Mouse (Mus musculus): ENCODE data around the gene Acp6.

GRCm38 (mm10) chr3:97215526-97215925 is 56.9 kb downstream of the Acp6 start:
- no peak for TF ChIP-seq POLR2A (IDR thresholded peaks at IDR 0.05; ENCODE audit: borderline replicate concordance, extremely low read depth, low read depth, low read length)
- no peak for TF ChIP-seq CTCF (IDR thresholded peaks at IDR 0.05; ENCODE audit: insufficient read depth, low read length)

Measured in lung, adult 2 months (tissue).